Mouse (Mus musculus): Measurements from ENCODE around the gene Napb. TPM values are rescaled to one million over a fixed set of nuclear protein-coding genes. Genes with fewer than 3 reads are reported as not detected.

The Napb gene
- polyA plus RNA-seq, 1 experiment: 0.15 TPM

DNA sequence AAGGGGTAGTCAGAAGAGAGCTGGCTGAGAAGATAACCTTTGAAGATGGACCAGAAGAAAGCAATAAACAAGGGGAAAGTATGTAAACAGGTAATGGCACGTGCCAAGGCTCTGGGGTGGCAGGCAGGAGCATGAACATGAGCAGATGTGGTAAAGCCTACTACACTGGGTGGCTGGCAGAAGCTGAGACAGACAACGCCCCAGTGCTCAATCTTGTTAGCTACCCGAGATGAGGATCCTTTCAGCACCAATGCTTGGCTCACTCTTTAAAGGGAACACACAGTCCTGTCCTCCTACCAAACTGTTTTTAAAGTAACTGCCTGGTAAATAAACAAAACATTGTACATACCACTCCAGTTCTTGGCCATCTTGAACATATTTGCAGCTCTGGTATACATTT, 19.9 kb downstream of the Napb start:
- H3K27ac ChIP-seq (ENCODE audit: insufficient read depth, low read length): no peak overlapping the region
- no peak overlapping the region for H3K4me3 ChIP-seq (ENCODE audit: extremely low read depth, insufficient read depth, insufficient read length)
- TF ChIP-seq CTCF (IDR thresholded peaks at IDR 0.05; ENCODE audit: extremely low read depth, insufficient read depth, insufficient read length, insufficient replicate concordance) (no peak), POLR2A (IDR thresholded peaks at IDR 0.05; ENCODE audit: low read depth, low read length) (no peak)
- 90% methylated on average over 3 of the region's 3 CpGs for WGBS
- H3K36me3 ChIP-seq (ENCODE audit: control insufficient read depth, insufficient read depth, low read length): no peaks in the 10 kb centered on the region
- no peak for DNase-seq (ENCODE audit: low read depth in 1 of 2, low spot score in 2 of 2)
- no peaks in the 10 kb centered on the region for H3K4me1 ChIP-seq (ENCODE audit: control insufficient read depth, insufficient read depth, insufficient read length)
- no peaks in the 10 kb centered on the region for H3K27me3 ChIP-seq (ENCODE audit: control insufficient read depth, insufficient read depth, low read length)

GRCm38 (mm10) chr2:148707202-148707530, 25.1 kb downstream of the Napb start:
- Histone ChIP-seq H3K4me1 (ENCODE audit: control insufficient read depth, insufficient read depth, insufficient read length) (no peaks in the 10 kb centered on the region), H3K27me3 (ENCODE audit: control insufficient read depth, insufficient read depth, low read length) (no peaks in the 10 kb centered on the region), H3K27ac (ENCODE audit: insufficient read depth, low read length) (no peak overlapping the region), H3K36me3 (ENCODE audit: control insufficient read depth, insufficient read depth, low read length) (no peaks in the 10 kb centered on the region), H3K4me3 (ENCODE audit: extremely low read depth, insufficient read depth, insufficient read length) (no peak overlapping the region)
- no peak for TF ChIP-seq POLR2A (IDR thresholded peaks at IDR 0.05; ENCODE audit: low read depth, low read length)
- no peak for TF ChIP-seq CTCF (IDR thresholded peaks at IDR 0.05; ENCODE audit: extremely low read depth, insufficient read depth, insufficient read length, insufficient replicate concordance)
- DNase-seq (ENCODE audit: low read depth in 1 of 2, low spot score in 2 of 2): no peak
- 88% methylated on average over 6 of the region's 6 CpGs for WGBS

DNA sequence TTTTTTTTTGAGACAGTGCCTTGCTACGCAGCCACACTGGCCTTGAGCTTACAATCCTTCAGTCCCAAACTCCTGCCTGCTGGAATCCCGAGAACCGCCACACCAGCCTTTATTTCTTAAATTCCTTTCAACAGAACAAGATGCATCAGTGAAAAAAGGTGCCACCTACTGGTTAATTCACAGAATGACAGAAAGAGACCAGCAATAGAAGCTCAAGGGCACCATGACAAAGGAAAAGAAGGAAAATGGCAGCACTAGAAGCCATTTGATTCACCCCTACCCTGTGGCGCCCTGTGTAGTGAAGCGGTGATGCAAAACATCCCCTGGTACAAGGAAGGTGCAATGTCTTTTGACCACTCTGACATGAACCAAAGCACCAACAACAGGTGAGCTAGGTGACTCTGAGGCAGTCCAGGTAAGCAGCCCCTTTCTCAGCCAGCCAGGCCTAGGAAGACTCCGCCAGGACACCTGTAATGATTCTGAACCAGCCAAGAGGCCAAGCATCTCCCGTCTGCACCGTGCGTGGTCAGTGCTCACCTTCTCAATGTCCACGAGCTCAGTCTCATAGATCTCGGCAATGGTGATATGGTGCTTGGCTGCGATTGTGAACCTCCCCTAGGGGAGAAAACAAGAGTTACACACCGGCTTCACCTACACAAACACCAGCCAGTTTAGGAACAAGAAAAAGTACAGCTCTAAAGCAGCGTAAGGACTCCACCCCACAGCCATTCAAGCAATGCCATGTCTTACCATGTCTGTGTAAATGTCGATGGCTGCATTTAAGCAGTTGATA, 25.7 kb downstream of the Napb start:
- no peaks in the 10 kb centered on the region for H3K4me1 ChIP-seq (ENCODE audit: control insufficient read depth, insufficient read depth, insufficient read length)
- no peak for TF ChIP-seq POLR2A (IDR thresholded peaks at IDR 0.05; ENCODE audit: low read depth, low read length)
- no peak for TF ChIP-seq CTCF (IDR thresholded peaks at IDR 0.05; ENCODE audit: extremely low read depth, insufficient read depth, insufficient read length, insufficient replicate concordance)
- no peak overlapping the region for H3K27ac ChIP-seq (ENCODE audit: insufficient read depth, low read length)
- no peaks in the 10 kb centered on the region for H3K36me3 ChIP-seq (ENCODE audit: control insufficient read depth, insufficient read depth, low read length)
- no peak for DNase-seq (ENCODE audit: low read depth in 1 of 2, low spot score in 2 of 2)
- no peaks in the 10 kb centered on the region for H3K27me3 ChIP-seq (ENCODE audit: control insufficient read depth, insufficient read depth, low read length)
- H3K4me3 ChIP-seq (ENCODE audit: extremely low read depth, insufficient read depth, insufficient read length): no peak overlapping the region
- WGBS: 88% methylated on average over 15 of the region's 15 CpGs

- TF ChIP-seq CTCF (IDR thresholded peaks at IDR 0.05; ENCODE audit: extremely low read depth, insufficient read depth, insufficient read length, insufficient replicate concordance) (no peak), POLR2A (IDR thresholded peaks at IDR 0.05; ENCODE audit: low read depth, low read length) (no peak)
- H3K4me3 ChIP-seq (ENCODE audit: extremely low read depth, insufficient read depth, insufficient read length): no peak overlapping the region
- H3K4me1 ChIP-seq (ENCODE audit: control insufficient read depth, insufficient read depth, insufficient read length): no peaks in the 10 kb centered on the region
- no peaks in the 10 kb centered on the region for H3K27me3 ChIP-seq (ENCODE audit: control insufficient read depth, insufficient read depth, low read length)
- 34% methylated on average over 5 of the region's 5 CpGs for WGBS
- no peak overlapping the region for H3K27ac ChIP-seq (ENCODE audit: insufficient read depth, low read length)
- no peak for DNase-seq (ENCODE audit: low read depth in 1 of 2, low spot score in 2 of 2)
- peaks cover 1% of the 10 kb centered on the region; the same call in 1 of the 2 replicates for H3K36me3 ChIP-seq (ENCODE audit: control insufficient read depth, insufficient read depth, low read length)
Measured at GRCm38 (mm10) chr2:148698571-148698970, 33.7 kb downstream of the Napb start.

DNA sequence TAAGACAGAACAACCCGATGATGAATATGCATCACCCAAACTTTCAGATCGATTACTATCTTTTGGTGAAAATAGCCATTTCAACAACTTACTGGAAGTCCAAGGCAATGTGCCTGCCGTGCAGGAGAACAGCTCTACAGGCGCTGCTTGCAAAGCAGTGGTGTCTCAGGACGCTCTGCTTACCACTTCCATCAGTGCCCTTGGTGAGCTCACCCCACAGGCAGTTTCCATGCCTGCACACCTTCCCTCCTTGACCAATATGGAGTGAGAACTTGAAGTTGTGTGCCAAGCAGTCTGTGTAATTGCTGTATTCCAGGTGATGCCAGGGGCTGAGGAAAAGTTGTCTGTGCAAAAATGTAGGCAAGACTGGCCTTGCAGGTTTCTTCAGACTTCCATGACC, 41.5 kb downstream of the Napb start:
- Histone ChIP-seq H3K4me3 (ENCODE audit: extremely low read depth, insufficient read depth, insufficient read length) (no peak overlapping the region), H3K27ac (ENCODE audit: insufficient read depth, low read length) (no peak overlapping the region), H3K36me3 (ENCODE audit: control insufficient read depth, insufficient read depth, low read length) (peaks cover 14% of the 10 kb centered on the region), H3K4me1 (ENCODE audit: control insufficient read depth, insufficient read depth, insufficient read length) (no peaks in the 10 kb centered on the region), H3K27me3 (ENCODE audit: control insufficient read depth, insufficient read depth, low read length) (no peaks in the 10 kb centered on the region)
- TF ChIP-seq POLR2A (IDR thresholded peaks at IDR 0.05; ENCODE audit: low read depth, low read length): no peak
- no peak for TF ChIP-seq CTCF (IDR thresholded peaks at IDR 0.05; ENCODE audit: extremely low read depth, insufficient read depth, insufficient read length, insufficient replicate concordance)
- no peak for DNase-seq (ENCODE audit: low read depth in 1 of 2, low spot score in 2 of 2)
- WGBS: 92% methylated on average over 5 of the region's 5 CpGs

DNA sequence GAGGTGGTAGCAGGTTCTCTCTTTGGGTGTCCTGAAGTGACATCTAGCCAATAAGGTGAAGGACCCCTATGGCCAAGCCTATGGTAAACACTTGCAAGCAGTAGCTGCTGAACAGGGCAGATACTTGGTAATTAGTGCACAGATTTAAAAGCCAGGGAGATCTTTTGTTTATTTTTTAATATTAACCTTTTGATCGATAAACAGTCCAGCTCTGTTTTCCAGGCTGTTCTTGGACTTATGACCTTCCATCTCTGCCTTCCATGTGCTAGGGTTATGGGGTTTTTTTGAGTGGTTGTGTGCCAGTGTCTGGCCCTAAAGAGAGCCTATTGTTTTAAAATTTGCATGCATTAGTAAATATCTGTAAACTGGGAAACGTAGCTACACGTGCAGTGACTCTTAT, 42.0 kb downstream of the Napb start:
- no peaks in the 10 kb centered on the region for H3K27me3 ChIP-seq (ENCODE audit: control insufficient read depth, insufficient read depth, low read length)
- TF ChIP-seq POLR2A (IDR thresholded peaks at IDR 0.05; ENCODE audit: low read depth, low read length) (no peak), CTCF (IDR thresholded peaks at IDR 0.05; ENCODE audit: extremely low read depth, insufficient read depth, insufficient read length, insufficient replicate concordance) (no peak)
- peaks cover 14% of the 10 kb centered on the region for H3K36me3 ChIP-seq (ENCODE audit: control insufficient read depth, insufficient read depth, low read length)
- no peaks in the 10 kb centered on the region for H3K4me1 ChIP-seq (ENCODE audit: control insufficient read depth, insufficient read depth, insufficient read length)
- WGBS: 93% methylated on average over 3 of the region's 3 CpGs
- no peak overlapping the region for H3K4me3 ChIP-seq (ENCODE audit: extremely low read depth, insufficient read depth, insufficient read length)
- no peak for DNase-seq (ENCODE audit: low read depth in 1 of 2, low spot score in 2 of 2)
- H3K27ac ChIP-seq (ENCODE audit: insufficient read depth, low read length): no peak overlapping the region

DNA sequence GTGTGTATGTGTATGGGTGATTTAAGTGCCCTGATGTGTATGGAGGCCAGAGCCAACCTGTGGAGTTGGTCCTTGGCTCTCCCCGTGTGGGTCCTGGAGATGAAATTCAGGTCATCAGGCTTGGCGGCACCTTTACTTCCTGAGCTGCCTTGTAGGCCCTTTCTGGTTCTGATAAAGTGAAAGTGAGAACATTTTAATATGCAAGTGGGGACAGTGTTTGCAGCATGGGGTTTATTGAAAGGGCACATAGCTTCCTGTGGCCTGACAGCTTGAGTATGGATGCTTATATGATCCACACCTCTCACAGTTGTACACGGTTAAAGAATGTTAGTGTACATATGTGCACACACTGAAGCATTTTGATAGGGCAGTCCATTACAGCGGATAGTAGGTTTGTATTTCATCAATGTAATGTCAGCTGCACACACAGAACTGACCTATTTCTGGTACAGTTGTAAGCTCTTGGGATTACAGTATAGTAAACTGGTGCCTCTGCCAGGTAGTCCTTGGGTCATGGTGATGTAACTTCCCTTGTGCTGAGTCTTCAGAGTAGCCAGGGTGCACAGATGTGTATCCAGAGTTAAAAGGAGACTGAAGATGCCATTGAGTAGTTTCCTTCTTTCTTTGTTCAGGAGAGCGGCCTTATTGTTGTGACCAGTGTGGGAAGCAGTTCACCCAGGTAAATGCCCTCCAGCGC, 42.7 kb downstream of the Napb start:
- H3K36me3 ChIP-seq (ENCODE audit: control insufficient read depth, insufficient read depth, low read length): peaks cover 17% of the 10 kb centered on the region
- no peak overlapping the region for H3K4me3 ChIP-seq (ENCODE audit: extremely low read depth, insufficient read depth, insufficient read length)
- H3K4me1 ChIP-seq (ENCODE audit: control insufficient read depth, insufficient read depth, insufficient read length): no peaks in the 10 kb centered on the region
- no peak overlapping the region for H3K27ac ChIP-seq (ENCODE audit: insufficient read depth, low read length)
- TF ChIP-seq CTCF (IDR thresholded peaks at IDR 0.05; ENCODE audit: extremely low read depth, insufficient read depth, insufficient read length, insufficient replicate concordance) (no peak), POLR2A (IDR thresholded peaks at IDR 0.05; ENCODE audit: low read depth, low read length) (no peak)
- no peaks in the 10 kb centered on the region for H3K27me3 ChIP-seq (ENCODE audit: control insufficient read depth, insufficient read depth, low read length)
- no peak for DNase-seq (ENCODE audit: low read depth in 1 of 2, low spot score in 2 of 2)
- 87% methylated on average over 6 of the region's 6 CpGs for WGBS
